Mouse (Mus musculus) erythroblast, embryonic 14.5 days (primary cell): ENCODE measurements around the gene Gm20481.

Source experiments
- GATA1 ChIP-seq: IDR thresholded peaks from 2 replicates; pipeline ENCODE4 v1.6.1; 2012; ENCODE audit warnings: low read length, inconsistent platforms, mixed read lengths
- TAL1 ChIP-seq: IDR thresholded peaks from 3 replicates; pipeline ENCODE4 v1.6.1; 2012; ENCODE audit warnings: low read length, inconsistent platforms, mixed read lengths

DNA sequence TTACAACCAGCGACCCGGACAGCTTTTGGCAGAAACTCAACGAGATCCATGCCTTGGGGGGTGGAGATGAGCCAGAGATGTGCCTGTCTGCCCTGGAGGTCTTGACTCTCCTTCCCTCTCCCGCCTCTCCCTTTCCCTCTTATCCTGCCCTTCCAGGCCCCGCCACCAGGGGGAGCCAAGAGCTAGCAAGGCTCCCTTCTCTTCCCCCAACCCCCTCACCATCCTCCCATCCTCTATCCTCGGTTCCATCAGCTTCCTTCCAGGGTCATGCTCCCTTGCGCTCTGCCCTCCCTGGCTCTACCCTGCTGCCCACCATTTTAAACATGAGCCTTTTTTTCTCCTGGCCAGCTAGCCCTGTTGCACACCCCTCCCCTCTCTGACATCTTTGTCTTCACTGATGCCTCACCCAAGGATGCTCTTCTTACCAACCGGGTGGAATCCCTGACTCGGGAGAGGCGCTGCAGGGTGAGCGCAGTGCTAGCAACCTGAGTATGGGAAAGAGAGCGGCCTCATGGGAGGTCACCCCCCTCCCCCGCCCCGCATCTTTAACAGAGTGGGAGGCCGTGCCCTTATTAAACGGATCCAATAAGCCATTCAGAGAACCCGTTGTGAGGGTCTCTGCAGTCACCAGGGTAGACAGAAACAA, 51.6 kb downstream of the Gm20481 start:
- TF ChIP-seq GATA1 (no peak), TAL1 (no peak)
